Mouse (Mus musculus): ENCODE results near the gene Dclk1. TPM values are rescaled to one million over a fixed set of nuclear protein-coding genes. Genes with fewer than 3 reads are reported as not detected.

The Dclk1 gene
- total RNA-seq, 2 experiments from 2014 or later, result 13.8 to 14.0 TPM

Other genes starting within 250 kb of the Dclk1 start
- under 1 TPM; 0.88 to 0.91 TPM for gene Ccna1, start 186.9 kb upstream of the Dclk1 start, total RNA-seq (2021)
- gene Spg20, start 130.3 kb upstream of the Dclk1 start, total RNA-seq (2021), result 10 to 100 TPM; 43.4 to 48.1 TPM
- gene Ccdc169, start 105.0 kb upstream of the Dclk1 start, total RNA-seq (2021), result under 1 TPM in 1 of 2 experiments, not detected in 1; 0.18 TPM
- gene Sohlh2, start 60.3 kb upstream of the Dclk1 start, total RNA-seq (2021), result under 1 TPM in 1 of 2 experiments, not detected in 1; 0.19 TPM
- gene Gm21954, start 229.8 kb downstream of the Dclk1 start, total RNA-seq (2021), result not detected

All from heart, postnatal 4 days (tissue).